Mouse (Mus musculus) cerebellum, adult 2 months (tissue): ENCODE measurements at regions not wholly inside any gene's neighbourhood (a gene's known extent, or its start where the extent isn't known, plus 50 kb on each side); places are given as distances from the start of the nearest gene placed in this dataset.

ENCODE experiments used
- CTCF ChIP-seq: fragments of 200-500 bp; IDR thresholded peaks from 2 replicates; pipeline ENCODE4 v1.5.1; 2011; ENCODE audit warnings: low read depth, mild to moderate bottlenecking, control low read depth, low read length, moderate library complexity, borderline replicate concordance; ENCODE audit not compliant: insufficient read depth
- POLR2A ChIP-seq: fragments of 200-500 bp; IDR thresholded peaks from 2 replicates; pipeline ENCODE4 v1.6.1; 2011; ENCODE audit warnings: low read length, control low read depth, borderline replicate concordance; ENCODE audit not compliant: insufficient read depth

- TF ChIP-seq CTCF: no peak
- TF ChIP-seq POLR2A: no peak
These were observed 272.2 kb downstream of the Spry2 start for GRCm38 (mm10) chr14:105624387-105624786.
